Mouse (Mus musculus) intestine, embryonic 14.5 days (tissue): ENCODE measurements at regions not wholly inside any gene's neighbourhood (a gene's known extent, or its start where the extent isn't known, plus 50 kb on each side); places are given as distances from the start of the nearest gene placed in this dataset.

Experiments used
- ATAC-seq: fragments of 200-750 bp; cut with Nextera tagmentation; replicated peaks from 2 replicates; pipeline ENCODE4 v1.8.0; 2017; ENCODE audit warnings: low read depth, moderate number of reproducible peaks, moderate TSS enrichment, moderate library complexity; ENCODE audit not compliant: low FRiP score, low TSS enrichment
- DNase-seq: peaks from one replicate; pipeline ENCODE4 v3.0.0-alpha.2; 2018; ENCODE audit warnings: low spot score
- H3K27ac ChIP-seq: fragments of 300-500 bp; sonication (generic); 2 replicates; pipeline ENCODE4 v1.5.1; 2014; ENCODE audit warnings: low read depth, mild to moderate bottlenecking, control low read depth
- H3K27me3 ChIP-seq: fragments of 300-500 bp; sonication (generic); replicated peaks from 2 replicates; pipeline ENCODE4 v1.6.1; 2014; ENCODE audit warnings: low read length, control low read depth; ENCODE audit not compliant: control insufficient read depth, insufficient read depth
- H3K36me3 ChIP-seq: fragments of 300-500 bp; sonication (generic); 2 replicates; pipeline ENCODE4 v1.6.1; 2014; ENCODE audit warnings: low read length, control low read depth; ENCODE audit not compliant: control insufficient read depth, insufficient read depth
- H3K4me1 ChIP-seq: fragments of 300-500 bp; sonication (generic); replicated peaks from 2 replicates; pipeline ENCODE4 v1.6.1; 2014; ENCODE audit warnings: low read length, control low read depth, mixed read lengths; ENCODE audit not compliant: control insufficient read depth, insufficient read depth
- H3K4me2 ChIP-seq: fragments of 300-500 bp; sonication (generic); 2 replicates; pipeline ENCODE4 v1.6.1; 2014; ENCODE audit warnings: low read length
- H3K4me3 ChIP-seq: fragments of 300-500 bp; sonication (generic); 2 replicates; pipeline ENCODE4 v1.5.1; 2014; ENCODE audit warnings: low read depth, low read length, control low read depth, mixed read lengths
- H3K9ac ChIP-seq: fragments of 300-500 bp; sonication (generic); 2 replicates; pipeline ENCODE4 v1.6.1; 2014; ENCODE audit warnings: mild to moderate bottlenecking, low read length
- H3K9me3 ChIP-seq: fragments of 300-500 bp; sonication (generic); 2 replicates; pipeline ENCODE4 v1.6.1; 2016; ENCODE audit warnings: low read length, control low read depth; ENCODE audit not compliant: control insufficient read depth
- WGBS: fragments of 180-500 bp; shearing (Covaris S2); extraction: QIAGEN DNeasy Blood & Tissue Kit; methylation state at CpG from one replicate; pipeline ENCODE4 v1.1.7; 2014; 5-methylcytosine and 5-hydroxymethylcytosine counted together

DNA sequence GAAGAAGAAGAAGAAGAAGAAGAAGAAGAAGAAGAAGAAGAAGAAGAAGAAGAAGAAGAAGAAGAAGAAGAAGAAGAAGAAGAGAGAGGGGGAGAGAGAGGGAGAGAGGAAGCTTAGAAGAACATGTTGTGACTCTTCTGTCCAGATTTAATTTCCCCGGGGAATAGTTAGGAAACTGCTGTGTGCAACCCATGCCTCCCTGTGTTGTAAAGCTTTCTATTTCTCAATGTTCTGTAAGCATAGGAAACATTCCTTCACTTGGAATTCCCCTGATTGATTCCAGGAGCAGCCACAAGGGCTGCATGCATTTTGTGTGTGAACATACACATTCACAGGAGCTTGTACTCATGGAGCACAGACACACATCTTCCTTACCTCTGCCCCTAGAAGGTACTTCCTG is 81.7 kb downstream of the Mrpl39 start:
- H3K4me2 ChIP-seq = no peak overlapping the region
- H3K9me3 ChIP-seq = no peaks in the 10 kb centered on the region
- no peak for ATAC-seq
- no peak for DNase-seq
- no peaks in the 10 kb centered on the region for H3K27me3 ChIP-seq
- H3K4me1 ChIP-seq = no peaks in the 10 kb centered on the region
- 90% methylated on average over 1 of the region's 1 CpGs for WGBS
- H3K9ac ChIP-seq = no peak overlapping the region
- H3K4me3 ChIP-seq = no peak overlapping the region
- no peaks in the 10 kb centered on the region for H3K36me3 ChIP-seq
- H3K27ac ChIP-seq = no peak overlapping the region

DNA sequence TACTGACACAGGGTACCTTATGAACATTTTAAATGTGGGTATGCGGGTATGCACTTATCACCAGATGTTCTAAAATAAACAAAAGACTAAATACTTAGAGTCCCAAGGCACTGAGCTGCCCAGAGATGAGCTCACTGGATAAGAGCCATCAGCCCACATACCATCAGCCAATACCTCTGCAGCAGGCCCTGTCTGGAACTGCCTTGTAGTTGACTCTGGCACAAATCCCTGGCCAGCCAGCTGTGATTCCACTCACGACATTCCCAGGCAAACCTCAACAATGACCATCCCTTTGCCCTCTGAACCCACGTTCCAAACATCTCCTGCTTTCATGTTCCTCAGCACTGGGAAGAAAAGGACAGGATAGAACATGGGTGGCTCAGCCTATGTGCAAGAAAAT is 73.7 kb downstream of the Mrpl39 start:
- Histone ChIP-seq H3K9ac (no peak overlapping the region), H3K4me2 (no peak overlapping the region), H3K4me3 (no peak overlapping the region), H3K9me3 (no peaks in the 10 kb centered on the region), H3K4me1 (no peaks in the 10 kb centered on the region), H3K36me3 (no peaks in the 10 kb centered on the region), H3K27me3 (no peaks in the 10 kb centered on the region), H3K27ac (no peak overlapping the region)
- DNase-seq (no peak), ATAC-seq (no peak)
- 37% methylated on average over 3 of the region's 3 CpGs for WGBS

GRCm38 (mm10) chr16:84663581-84663980 is 72.0 kb downstream of the Mrpl39 start:
- DNase-seq (no peak), ATAC-seq (no peak)
- Histone ChIP-seq H3K27ac (no peak overlapping the region), H3K27me3 (no peaks in the 10 kb centered on the region), H3K9me3 (no peaks in the 10 kb centered on the region), H3K4me1 (no peaks in the 10 kb centered on the region), H3K9ac (no peak overlapping the region), H3K36me3 (no peaks in the 10 kb centered on the region), H3K4me3 (no peak overlapping the region), H3K4me2 (no peak overlapping the region)
- 81% methylated on average over 4 of the region's 4 CpGs for WGBS
